Comparison of ENCODE assay signal across 12 mouse cellular contexts in genomic region chr4:58547273-58547565, GRCm38 (mm10). TPM values are rescaled to one million over a fixed set of nuclear protein-coding genes. Genes with fewer than 3 reads are reported as not detected.
DNase-seq lines count a peak whose midpoint lies in the region; ATAC-seq and TF ChIP-seq lines count a peak whose summit lies in the region.
"Had no signal": no experiment of that assay in that cellular context is flagged by ENCODE, and none has a peak within 500 bp of the region (broad histone marks: within the 10 kb centered on the region; RNA-seq: fewer than 3 reads in every experiment).

No protein-coding gene starts in this region.

- H3K27me3 ChIP-seq in heart, adult 2 months (ENCODE audit: control insufficient read depth, insufficient read depth, low read length), result no peaks in the 10 kb centered on the region
- H3K27me3 ChIP-seq in lung, embryonic 14.5 days (ENCODE audit: insufficient read depth, low read length), result no peaks in the 10 kb centered on the region
- H3K27me3 ChIP-seq in embryonic facial prominence, embryonic 15.5 days, result no peaks in the 10 kb centered on the region

- H3K9me3 ChIP-seq in lung, embryonic 14.5 days (ENCODE audit: low read depth, low read length), result no peaks in the 10 kb centered on the region
- H3K9me3 ChIP-seq in embryonic facial prominence, embryonic 15.5 days (replicated peaks), result no peaks in the 10 kb centered on the region

- H3K27ac ChIP-seq in heart, adult 2 months, result no peak overlapping the region
- peak overlapping the region; percentile 80; the same call in 1 of the 2 replicates for H3K27ac ChIP-seq in lung, embryonic 14.5 days (ENCODE audit: low read depth)
- H3K27ac ChIP-seq in embryonic facial prominence, embryonic 15.5 days (replicated peaks), result peak overlapping the region; percentile 52; the same call in 1 of the 2 replicates

- no peak for DNase-seq in heart, adult 2 months
- DNase-seq in heart, postnatal 25 days (ENCODE audit: low spot score), result no peak
- peak; percentile 89 for DNase-seq in lung, embryonic 14.5 days
- DNase-seq in lung, adult 2 months, result no peak
- peak; percentile 22 for DNase-seq in lung, postnatal 25 days (ENCODE audit: low spot score)
- DNase-seq in thymus, postnatal 36 days, result no peak
- no peak for DNase-seq in urinary bladder, adult 2 months (ENCODE audit: low spot score)
- DNase-seq: cerebellum, postnatal 25 days; liver; right cerebral cortex, postnatal 4 days had no signal

- intact Hi-C loops in heart, adult 2 months (cut with DNase I), result loop anchor here (2.0 kb wide), 1 partner anchor 280 kb away; no protein-coding TSS in a partner anchor
- intact Hi-C loops in heart, postnatal 25 days (cut with DNase I), result loop anchor here (10.0 kb wide), 1 partner anchor 282 kb away; no protein-coding TSS in a partner anchor

- ATAC-seq in lung, embryonic 14.5 days (ENCODE audit: insufficient read depth), result no peak; the same call in 1 of the 2 replicates
- ATAC-seq in embryonic facial prominence, embryonic 15.5 days (ENCODE audit: insufficient number of reproducible peaks, low FRiP score, low TSS enrichment, low read depth), result no peak

- no peak for TF ChIP-seq POLR2A in heart, adult 2 months (IDR thresholded peaks at IDR 0.05; ENCODE audit: insufficient read depth, low read depth, low read length)
- TF ChIP-seq POLR2A in lung, adult 2 months (IDR thresholded peaks at IDR 0.05; ENCODE audit: borderline replicate concordance, extremely low read depth, low read depth, low read length), result no peak

- no peak for TF ChIP-seq EP300 in heart, adult 2 months (IDR thresholded peaks at IDR 0.05; ENCODE audit: insufficient read depth, low read depth, low read length)

- H3K79me2 ChIP-seq in heart, adult 2 months (replicated peaks; ENCODE audit: control insufficient read depth, insufficient read depth, low read length), result no peaks in the 10 kb centered on the region; the same call in 1 of the 2 replicates

- H3K9ac ChIP-seq in heart, adult 2 months (ENCODE audit: low read depth, low read length), result no peak overlapping the region
- H3K9ac ChIP-seq in lung, embryonic 14.5 days, result no peak overlapping the region
- no peak overlapping the region for H3K9ac ChIP-seq in embryonic facial prominence, embryonic 15.5 days

- peak; percentile 24; the same call in 1 of the 2 replicates for TF ChIP-seq CTCF in heart, adult 2 months (IDR thresholded peaks at IDR 0.05)
- TF ChIP-seq CTCF in lung, embryonic 14.5 days (IDR thresholded peaks at IDR 0.05; ENCODE audit: low read depth), result peak; percentile 24; the same call in 1 of the 2 replicates
- TF ChIP-seq CTCF in lung, adult 2 months (IDR thresholded peaks at IDR 0.05; ENCODE audit: insufficient read depth, low read length), result no peak

- no peak overlapping the region for H3K4me3 ChIP-seq in heart, adult 2 months
- no peak overlapping the region for H3K4me3 ChIP-seq in lung, embryonic 14.5 days (ENCODE audit: low read depth, low read length)
- no peak overlapping the region for H3K4me3 ChIP-seq in lung, adult 2 months (replicated peaks; ENCODE audit: extremely low read depth, low read depth, low read length)
- H3K4me3 ChIP-seq in embryonic facial prominence, embryonic 15.5 days (replicated peaks), result no peak overlapping the region

- no peaks in the 10 kb centered on the region; the same call in 1 of the 2 replicates for H3K36me3 ChIP-seq in heart, adult 2 months (ENCODE audit: control insufficient read depth, insufficient read depth, low read length)
- H3K36me3 ChIP-seq in lung, embryonic 14.5 days (ENCODE audit: insufficient read depth), result no peaks in the 10 kb centered on the region
- peaks cover 3% of the 10 kb centered on the region; the same call in 1 of the 2 replicates for H3K36me3 ChIP-seq in embryonic facial prominence, embryonic 15.5 days

- 30% methylated on average over 4 of the region's 4 CpGs for WGBS in heart, adult 2 months
- 27% methylated on average over 4 of the region's 4 CpGs for WGBS in lung, embryonic 14.5 days
- WGBS in lung, adult 2 months, result 29% methylated on average over 4 of the region's 4 CpGs
- 31% methylated on average over 4 of the region's 4 CpGs for WGBS in embryonic facial prominence, embryonic 15.5 days

- peaks cover 4% of the 10 kb centered on the region for H3K4me1 ChIP-seq in heart, adult 2 months (ENCODE audit: control insufficient read depth, insufficient read depth, low read length)
- peaks cover 24% of the 10 kb centered on the region for H3K4me1 ChIP-seq in lung, embryonic 14.5 days (ENCODE audit: insufficient read depth)
- peaks cover 2% of the 10 kb centered on the region; the same call in 1 of the 2 replicates for H3K4me1 ChIP-seq in lung, adult 2 months (ENCODE audit: control insufficient read depth, insufficient read depth, low read length)
- H3K4me1 ChIP-seq in embryonic facial prominence, embryonic 15.5 days, result peaks cover 57% of the 10 kb centered on the region

- no peak overlapping the region for H3K4me2 ChIP-seq in lung, embryonic 14.5 days
- no peak overlapping the region for H3K4me2 ChIP-seq in embryonic facial prominence, embryonic 15.5 days (replicated peaks)
- H3K4me2 ChIP-seq: midbrain, embryonic 11.5 days had no signal

RNA-seq across cellular contexts. Expression of gene Lpar1, which starts 6.5 kb away (rescaled TPM):
- total RNA-seq in heart, adult 2 months (2021), result 10 to 100 TPM in 1 of 2 experiments, 1 to 10 TPM in 1; 8.0 to 10.7 TPM
- polyA plus RNA-seq in heart, adult 2 months (2012; rRNA removed), result 15.8 and 21.1 TPM in 2 replicates
- 10 to 100 TPM; 11.1 to 14.3 TPM for total RNA-seq in heart, postnatal 25 days (2021)
- 30.3 and 35.8 TPM in 2 replicates for polyA plus RNA-seq in lung, embryonic 14.5 days (2014; fragmentation: Nextera tagmentation; extraction: Ambion mirVana)
- polyA plus RNA-seq in lung, adult 2 months (2012; rRNA removed), result 27.8 and 29.0 TPM in 2 replicates
- 90.5 and 91.8 TPM in 2 replicates for polyA plus RNA-seq in embryonic facial prominence, embryonic 15.5 days (2015; fragmentation: Nextera tagmentation; extraction: Ambion mirVana)
- 53.4 and 62.8 TPM in 2 replicates for polyA plus RNA-seq in urinary bladder, adult 2 months (2012; rRNA removed)

Comparison
In these comparisons a context has a peak if more than half of its experiments do, and no peak if none do; other contexts are left out.
1. DNase-seq: peak in lung, embryonic 14.5 days (single experiment) and lung, postnatal 25 days (single experiment); none in heart, adult 2 months (0 of 2), heart, postnatal 25 days (single experiment), lung, adult 2 months (single experiment), thymus, postnatal 36 days (0 of 2) and urinary bladder, adult 2 months (single experiment).